Mouse (Mus musculus): ENCODE data around the gene Sord. TPM values are rescaled to one million over a fixed set of nuclear protein-coding genes. Genes with fewer than 3 reads are reported as not detected.

Gene Sord
- polyA plus RNA-seq (2015; fragmentation: Nextera tagmentation; extraction: Ambion mirVana): 90.2 and 104 TPM in 2 replicates

DNA sequence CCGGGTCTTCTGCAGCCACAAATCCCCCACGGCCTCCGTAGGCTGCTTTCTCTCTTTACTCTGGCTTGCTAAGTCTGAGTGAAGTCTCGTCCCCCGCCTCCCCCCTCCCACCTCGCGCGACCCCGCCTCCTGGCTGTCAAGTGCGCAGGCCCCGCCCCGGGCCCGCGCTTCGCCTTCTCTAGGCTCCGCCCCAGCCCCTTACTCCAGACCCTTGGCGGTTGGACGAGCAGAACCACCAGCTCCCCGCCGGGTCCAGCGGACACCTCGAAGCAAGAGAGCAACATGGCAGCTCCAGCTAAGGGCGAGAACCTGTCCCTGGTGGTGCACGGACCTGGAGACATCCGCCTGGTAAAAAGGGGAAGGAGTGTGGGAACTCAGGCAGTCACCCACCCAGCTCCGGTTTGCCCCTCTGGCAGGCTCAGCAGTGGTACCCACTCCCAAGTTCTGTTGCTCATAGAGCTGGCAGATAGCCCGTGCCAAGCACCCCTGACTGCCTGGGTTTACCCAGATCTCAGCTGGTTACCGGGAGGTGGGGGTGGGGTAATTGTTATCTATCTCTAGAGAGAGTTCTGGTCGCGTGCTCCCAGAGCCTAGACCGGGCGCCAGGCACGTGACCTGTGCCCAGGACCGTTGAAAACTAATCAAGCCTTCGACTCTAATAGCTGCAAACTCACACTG, at the start of gene Sord:
Sord (plus strand) TSS at position 139 of the 678 bp plus-strand sequence.
- Histone ChIP-seq H3K9me3 (ENCODE audit: control insufficient read depth, low read length) (no peaks in the 10 kb centered on the region), H3K4me2 (ENCODE audit: low read depth, low read length) (peak within 1 kb of the TSS; percentile 91), H3K27ac (ENCODE audit: low read length) (peak within 1 kb of the TSS; percentile 51), H3K27me3 (replicated peaks; ENCODE audit: control insufficient read depth, insufficient read depth, low read length) (no peaks in the 10 kb centered on the region), H3K9ac (ENCODE audit: low read depth, low read length) (peak within 1 kb of the TSS; percentile 73), H3K36me3 (ENCODE audit: control insufficient read depth, insufficient read depth, low read length) (no peaks in the 10 kb centered on the region), H3K4me1 (ENCODE audit: control insufficient read depth, insufficient read depth, low read length) (peaks cover 11% of the 10 kb centered on the region), H3K4me3 (ENCODE audit: low read length) (peak within 1 kb of the TSS; percentile 70)
- WGBS: under 1% methylated on average over 34 of the region's 35 CpGs
- peak; percentile 92 for ATAC-seq

DNA sequence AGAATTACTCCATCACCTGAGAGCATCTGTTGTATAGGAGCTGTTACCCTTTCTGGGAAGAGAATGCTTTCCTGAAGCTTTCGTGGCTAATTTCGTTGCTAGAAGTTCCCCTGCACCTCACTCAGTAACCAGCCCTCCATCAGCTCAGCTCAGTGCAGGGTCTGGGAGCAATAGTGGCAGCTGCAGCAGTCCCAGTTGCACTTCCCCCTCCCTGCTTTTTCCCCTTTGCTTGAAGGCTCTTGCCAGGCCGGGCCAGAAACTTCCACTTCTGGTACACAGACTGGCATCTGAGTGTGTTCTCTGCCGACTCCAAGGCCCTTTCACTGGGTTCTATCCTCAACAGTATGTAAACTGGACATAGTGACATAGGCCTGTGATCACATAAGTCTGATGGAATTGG, 49.5 kb upstream of the Sord start:
- no peak for ATAC-seq
- WGBS: 87% methylated on average over 4 of the region's 4 CpGs
- H3K27ac ChIP-seq (ENCODE audit: low read length): no peak overlapping the region
- no peaks in the 10 kb centered on the region for H3K27me3 ChIP-seq (replicated peaks; ENCODE audit: control insufficient read depth, insufficient read depth, low read length)
- H3K4me3 ChIP-seq (ENCODE audit: low read length): no peak overlapping the region
- H3K4me2 ChIP-seq (ENCODE audit: low read depth, low read length): no peak overlapping the region
- H3K9ac ChIP-seq (ENCODE audit: low read depth, low read length): no peak overlapping the region
- no peaks in the 10 kb centered on the region for H3K4me1 ChIP-seq (ENCODE audit: control insufficient read depth, insufficient read depth, low read length)
- H3K9me3 ChIP-seq (ENCODE audit: control insufficient read depth, low read length): no peaks in the 10 kb centered on the region
- H3K36me3 ChIP-seq (ENCODE audit: control insufficient read depth, insufficient read depth, low read length): no peaks in the 10 kb centered on the region

DNA sequence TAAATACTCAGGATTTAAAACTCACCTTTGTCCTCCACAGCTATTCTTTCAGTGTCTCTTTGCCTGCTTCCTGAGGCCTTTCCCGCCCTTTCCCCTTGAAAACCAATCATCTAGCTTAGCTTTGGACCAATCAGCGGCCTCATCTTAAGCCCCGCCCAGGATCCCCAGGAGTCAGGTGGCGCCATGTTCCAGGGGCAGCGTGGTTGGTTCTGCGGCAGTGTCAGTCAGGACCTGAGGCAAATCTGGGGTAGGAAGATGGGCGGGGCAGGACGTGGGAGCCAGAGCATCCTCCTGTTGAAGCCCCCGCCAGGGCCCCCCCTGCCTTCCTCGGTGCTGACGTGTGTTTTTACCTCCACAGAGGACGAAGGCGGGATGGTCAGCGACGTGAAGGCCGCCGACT, 48.4 kb upstream of the Sord start, which contains the start of the genes Patl2 and Terb2:
Patl2 (minus strand) TSS at position 84 of the 400 bp plus-strand sequence.
Terb2 (plus strand) TSS at position 167 of the 400 bp plus-strand sequence.
- H3K4me2 ChIP-seq (ENCODE audit: low read depth, low read length): no peak within 1 kb of the TSS
- no peaks in the 10 kb centered on the region for H3K36me3 ChIP-seq (ENCODE audit: control insufficient read depth, insufficient read depth, low read length)
- no peak within 1 kb of the TSS for H3K27ac ChIP-seq (ENCODE audit: low read length)
- no peaks in the 10 kb centered on the region for H3K27me3 ChIP-seq (replicated peaks; ENCODE audit: control insufficient read depth, insufficient read depth, low read length)
- no peaks in the 10 kb centered on the region for H3K9me3 ChIP-seq (ENCODE audit: control insufficient read depth, low read length)
- no peak for ATAC-seq
- no peak within 1 kb of the TSS for H3K9ac ChIP-seq (ENCODE audit: low read depth, low read length)
- WGBS: 75% methylated on average over 17 of the region's 17 CpGs
- H3K4me3 ChIP-seq (ENCODE audit: low read length): no peak within 1 kb of the TSS
- no peaks in the 10 kb centered on the region for H3K4me1 ChIP-seq (ENCODE audit: control insufficient read depth, insufficient read depth, low read length)

DNA sequence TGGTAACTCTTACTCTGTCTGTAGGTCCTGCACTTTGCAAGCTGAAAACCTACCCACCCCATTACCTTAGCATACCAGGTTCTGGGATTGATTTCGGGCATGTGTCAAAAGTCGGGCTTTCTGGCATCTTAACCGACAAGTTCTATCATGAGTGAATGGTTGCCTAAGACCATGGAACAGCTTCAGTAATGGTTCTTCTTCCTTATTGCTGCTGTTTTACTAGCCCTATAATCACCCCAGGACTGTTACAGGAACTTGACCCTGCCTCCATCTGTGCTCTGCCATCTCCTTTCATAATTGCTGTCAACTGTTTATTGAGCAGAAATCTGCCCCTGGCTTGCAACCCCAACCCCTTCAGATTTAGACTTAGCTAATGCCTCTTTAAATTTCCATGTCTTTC, 47.8 kb upstream of the Sord start:
- Histone ChIP-seq H3K27ac (ENCODE audit: low read length) (no peak overlapping the region), H3K4me3 (ENCODE audit: low read length) (no peak overlapping the region), H3K9ac (ENCODE audit: low read depth, low read length) (no peak overlapping the region), H3K27me3 (replicated peaks; ENCODE audit: control insufficient read depth, insufficient read depth, low read length) (no peaks in the 10 kb centered on the region), H3K9me3 (ENCODE audit: control insufficient read depth, low read length) (no peaks in the 10 kb centered on the region), H3K36me3 (ENCODE audit: control insufficient read depth, insufficient read depth, low read length) (no peaks in the 10 kb centered on the region), H3K4me2 (ENCODE audit: low read depth, low read length) (no peak overlapping the region), H3K4me1 (ENCODE audit: control insufficient read depth, insufficient read depth, low read length) (no peaks in the 10 kb centered on the region)
- ATAC-seq: peak; percentile 74
- WGBS: 81% methylated on average over 3 of the region's 3 CpGs

DNA sequence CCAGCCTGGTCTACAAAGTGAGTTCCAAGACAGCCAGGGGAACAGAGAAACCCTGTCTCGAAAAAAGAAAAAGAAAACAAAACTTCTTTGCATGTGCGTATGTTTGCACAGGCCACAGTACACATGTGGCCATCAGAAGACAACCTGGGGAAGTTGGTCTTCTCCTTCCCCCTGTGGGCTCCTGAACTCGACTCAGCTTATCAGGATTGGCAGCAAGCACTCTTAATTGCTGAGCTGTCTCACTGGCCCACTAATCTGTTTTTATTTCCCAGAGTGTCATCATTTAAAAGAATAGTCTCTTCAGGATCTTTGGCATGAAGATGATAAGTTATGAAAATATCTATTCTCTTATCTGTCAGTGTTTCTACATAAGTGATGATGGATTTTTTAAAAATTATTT, 42.7 kb upstream of the Sord start:
- 73% methylated on average over 3 of the region's 3 CpGs for WGBS
- Histone ChIP-seq H3K36me3 (ENCODE audit: control insufficient read depth, insufficient read depth, low read length) (no peaks in the 10 kb centered on the region), H3K27me3 (replicated peaks; ENCODE audit: control insufficient read depth, insufficient read depth, low read length) (no peaks in the 10 kb centered on the region), H3K9ac (ENCODE audit: low read depth, low read length) (no peak overlapping the region), H3K27ac (ENCODE audit: low read length) (no peak overlapping the region), H3K9me3 (ENCODE audit: control insufficient read depth, low read length) (no peaks in the 10 kb centered on the region), H3K4me2 (ENCODE audit: low read depth, low read length) (no peak overlapping the region), H3K4me3 (ENCODE audit: low read length) (no peak overlapping the region), H3K4me1 (ENCODE audit: control insufficient read depth, insufficient read depth, low read length) (no peaks in the 10 kb centered on the region)
- no peak for ATAC-seq

DNA sequence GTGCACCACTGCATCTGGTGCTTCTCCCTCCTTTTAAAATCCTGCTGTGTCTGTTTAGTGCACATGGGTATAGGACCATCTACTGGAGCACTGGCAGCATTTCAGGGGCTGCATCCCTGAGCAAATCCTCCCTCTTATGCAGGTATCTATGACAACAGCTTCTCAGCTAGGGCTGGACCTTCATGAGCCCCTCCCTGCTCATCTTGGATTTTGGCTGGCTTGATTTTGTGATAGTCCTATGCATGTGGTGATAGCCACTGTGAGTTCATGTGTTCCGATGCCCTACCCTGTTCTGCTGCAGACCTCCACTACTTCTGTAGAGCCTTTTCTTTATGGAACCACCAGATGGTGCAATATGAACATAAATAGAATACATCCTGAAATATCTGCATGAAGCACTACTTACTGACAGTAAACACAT, 40.0 kb upstream of the Sord start:
- Histone ChIP-seq H3K27ac (ENCODE audit: low read length) (no peak overlapping the region), H3K4me2 (ENCODE audit: low read depth, low read length) (no peak overlapping the region), H3K4me1 (ENCODE audit: control insufficient read depth, insufficient read depth, low read length) (no peaks in the 10 kb centered on the region), H3K9me3 (ENCODE audit: control insufficient read depth, low read length) (no peaks in the 10 kb centered on the region), H3K4me3 (ENCODE audit: low read length) (no peak overlapping the region), H3K27me3 (replicated peaks; ENCODE audit: control insufficient read depth, insufficient read depth, low read length) (no peaks in the 10 kb centered on the region), H3K9ac (ENCODE audit: low read depth, low read length) (no peak overlapping the region), H3K36me3 (ENCODE audit: control insufficient read depth, insufficient read depth, low read length) (no peaks in the 10 kb centered on the region)
- WGBS: 60% methylated on average over 1 of the region's 1 CpGs
- peak; percentile 79 for ATAC-seq

DNA sequence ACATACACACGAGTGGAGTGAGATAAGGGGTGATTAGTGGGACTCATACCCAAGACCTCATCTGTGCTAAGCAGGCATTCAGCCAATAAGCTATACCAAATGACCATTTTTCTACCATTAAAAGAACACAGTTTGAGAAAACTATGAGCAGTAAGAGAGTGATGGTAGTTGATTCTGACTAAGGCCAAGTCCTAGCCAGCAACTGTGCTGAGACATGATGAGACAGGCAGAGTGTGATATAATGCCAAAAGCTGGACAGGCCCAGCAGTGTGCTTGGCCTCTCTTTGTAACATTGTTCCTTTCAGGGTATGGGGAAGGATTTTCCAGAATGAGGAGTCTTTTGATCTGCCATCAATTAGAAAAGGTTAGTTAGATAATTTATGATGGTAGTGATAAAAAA, 33.0 kb upstream of the Sord start:
- no peak overlapping the region for H3K4me3 ChIP-seq (ENCODE audit: low read length)
- no peak overlapping the region for H3K9ac ChIP-seq (ENCODE audit: low read depth, low read length)
- H3K4me1 ChIP-seq (ENCODE audit: control insufficient read depth, insufficient read depth, low read length): no peaks in the 10 kb centered on the region
- no peak overlapping the region for H3K4me2 ChIP-seq (ENCODE audit: low read depth, low read length)
- WGBS: 77% methylated on average over 1 of the region's 1 CpGs
- no peak overlapping the region for H3K27ac ChIP-seq (ENCODE audit: low read length)
- no peaks in the 10 kb centered on the region for H3K36me3 ChIP-seq (ENCODE audit: control insufficient read depth, insufficient read depth, low read length)
- H3K9me3 ChIP-seq (ENCODE audit: control insufficient read depth, low read length): no peaks in the 10 kb centered on the region
- H3K27me3 ChIP-seq (replicated peaks; ENCODE audit: control insufficient read depth, insufficient read depth, low read length): no peaks in the 10 kb centered on the region
- ATAC-seq: no peak

DNA sequence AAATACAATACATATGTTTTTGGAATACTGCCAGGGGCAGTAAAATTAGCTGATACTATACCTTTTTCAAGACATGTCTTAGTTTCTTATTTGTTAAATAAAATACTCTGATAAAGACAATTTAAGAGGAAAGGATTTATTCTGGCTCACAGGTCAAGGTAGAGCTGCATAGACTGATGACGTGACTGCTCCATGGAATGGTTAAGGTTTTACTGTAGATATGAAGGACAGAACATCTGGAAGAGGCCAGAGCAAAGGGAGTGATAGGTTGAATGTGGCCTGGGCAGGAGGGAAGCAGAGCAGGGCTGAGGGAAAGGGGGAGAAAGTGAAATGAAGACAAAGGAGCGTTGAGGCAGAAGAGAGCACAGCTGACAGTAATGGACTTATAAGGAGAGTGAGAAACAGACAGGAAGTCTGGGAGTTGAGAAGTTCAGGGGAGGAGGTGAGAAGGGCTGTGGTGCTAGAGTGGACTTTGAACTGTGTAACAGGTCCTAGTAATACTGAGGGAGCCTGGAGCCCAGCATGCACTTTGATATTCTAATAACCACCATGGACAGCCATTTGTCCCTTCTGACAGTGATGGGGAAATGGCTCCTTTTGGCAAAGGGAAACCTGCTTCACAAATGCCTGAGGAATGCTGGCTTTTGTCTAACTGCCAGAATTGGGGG, 28.0 kb upstream of the Sord start:
- H3K4me3 ChIP-seq (ENCODE audit: low read length): no peak overlapping the region
- no peaks in the 10 kb centered on the region for H3K27me3 ChIP-seq (replicated peaks; ENCODE audit: control insufficient read depth, insufficient read depth, low read length)
- H3K9me3 ChIP-seq (ENCODE audit: control insufficient read depth, low read length): no peaks in the 10 kb centered on the region
- 34% methylated on average over 2 of the region's 2 CpGs for WGBS
- H3K36me3 ChIP-seq (ENCODE audit: control insufficient read depth, insufficient read depth, low read length): no peaks in the 10 kb centered on the region
- H3K4me1 ChIP-seq (ENCODE audit: control insufficient read depth, insufficient read depth, low read length): peaks cover 4% of the 10 kb centered on the region; the same call in 1 of the 2 replicates
- H3K4me2 ChIP-seq (ENCODE audit: low read depth, low read length): no peak overlapping the region
- ATAC-seq: peak; percentile 94
- no peak overlapping the region for H3K9ac ChIP-seq (ENCODE audit: low read depth, low read length)
- H3K27ac ChIP-seq (ENCODE audit: low read length): peak overlapping the region; percentile 86

DNA sequence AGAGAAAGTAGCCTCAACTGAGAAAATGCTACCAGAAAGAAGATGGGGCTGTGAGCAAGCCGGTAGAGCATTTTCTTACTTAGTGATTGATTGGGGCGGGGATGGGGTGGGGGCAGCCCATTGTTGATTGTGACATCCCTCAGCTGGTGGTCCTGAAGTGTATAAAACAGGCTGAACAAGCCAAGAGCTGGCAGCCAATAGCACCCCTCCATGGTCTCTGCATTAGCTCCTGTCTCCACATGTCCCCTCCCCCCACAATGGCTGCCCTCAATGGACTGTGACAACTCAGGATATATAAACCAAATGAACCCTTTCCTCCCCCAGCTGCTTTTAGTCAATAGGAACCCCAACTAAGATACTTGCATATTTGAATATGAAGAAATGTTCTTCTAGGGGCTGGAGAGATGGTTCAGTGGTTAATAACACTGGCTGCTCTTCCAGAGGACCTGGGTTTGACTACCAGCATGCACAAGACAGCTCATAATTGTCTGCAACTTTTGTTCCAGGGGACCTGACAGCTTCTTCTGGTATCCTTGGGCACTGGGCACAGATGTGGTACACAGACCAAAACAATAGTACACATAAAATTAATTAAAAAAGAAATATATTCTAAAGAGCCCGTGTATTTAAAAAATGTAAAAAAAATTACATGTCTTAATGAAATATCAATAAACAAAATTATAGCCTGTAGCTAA, 23.9 kb upstream of the Sord start:
- H3K4me3 ChIP-seq (ENCODE audit: low read length): no peak overlapping the region
- H3K9me3 ChIP-seq (ENCODE audit: control insufficient read depth, low read length): no peaks in the 10 kb centered on the region
- H3K4me2 ChIP-seq (ENCODE audit: low read depth, low read length): no peak overlapping the region
- no peaks in the 10 kb centered on the region for H3K36me3 ChIP-seq (ENCODE audit: control insufficient read depth, insufficient read depth, low read length)
- H3K9ac ChIP-seq (ENCODE audit: low read depth, low read length): no peak overlapping the region
- peaks cover 4% of the 10 kb centered on the region; the same call in 1 of the 2 replicates for H3K4me1 ChIP-seq (ENCODE audit: control insufficient read depth, insufficient read depth, low read length)
- H3K27ac ChIP-seq (ENCODE audit: low read length): no peak overlapping the region
- WGBS: 63% methylated on average over 3 of the region's 3 CpGs
- no peak for ATAC-seq
- H3K27me3 ChIP-seq (replicated peaks; ENCODE audit: control insufficient read depth, insufficient read depth, low read length): no peaks in the 10 kb centered on the region
